Mouse (Mus musculus) heart, adult 2 months (tissue): ENCODE measurements around the gene Spns2.

Experiments
- CTCF ChIP-seq: fragments of 200-600 bp; IDR thresholded peaks from 2 replicates; pipeline ENCODE4 v1.8.1; 2022; ENCODE audit warnings: antibody characterized with exemption, mild to moderate bottlenecking, moderate library complexity
- POLR2A ChIP-seq: fragments of 200-500 bp; IDR thresholded peaks from 2 replicates; pipeline ENCODE4 v1.6.1; 2011; ENCODE audit warnings: mild to moderate bottlenecking, low read depth, low read length, control low read depth; ENCODE audit not compliant: insufficient read depth

GRCm38 (mm10) chr11:72438411-72438810, 51.3 kb downstream of the Spns2 start:
- TF ChIP-seq CTCF (no peak), POLR2A (no peak)
